Mouse (Mus musculus): Measurements from ENCODE around the gene Kcnj16. TPM values are rescaled to one million over a fixed set of nuclear protein-coding genes. Genes with fewer than 3 reads are reported as not detected.

The Kcnj16 gene
- total and polyA plus RNA-seq, 3 experiments = not detected

GRCm38 (mm10) chr11:110956665-110957064 is 11.2 kb upstream of the Kcnj16 start:
- Histone ChIP-seq H3K36me3 (ENCODE audit: control insufficient read depth in 1 of 2, insufficient read depth in 2 of 2, low read length in 2 of 2) (no peaks in the 10 kb centered on the region), H3K27me3 (ENCODE audit: control insufficient read depth in 1 of 2, insufficient read depth in 2 of 2, low read length in 2 of 2) (no peaks in the 10 kb centered on the region), H3K4me3 (ENCODE audit: control insufficient read depth in 1 of 2, insufficient read depth in 1 of 2, low read depth in 2 of 2, low read length in 2 of 2) (no peak overlapping the region), H3K9ac (ENCODE audit: control insufficient read depth, low read depth, low read length, poor library complexity, severe bottlenecking) (no peak overlapping the region), H3K9me3 (replicated peaks; ENCODE audit: insufficient read depth, low read length) (no peaks in the 10 kb centered on the region), H3K79me2 (ENCODE audit: control insufficient read depth, insufficient read depth, low read length, poor library complexity) (no peaks in the 10 kb centered on the region), H3K4me1 (ENCODE audit: control insufficient read depth in 1 of 2, insufficient read depth in 2 of 2, low read length in 2 of 2) (no peaks in the 10 kb centered on the region), H3K27ac (ENCODE audit: control insufficient read depth, low read depth, low read length) (no peak overlapping the region)
- DNase-seq (ENCODE audit: low read depth, low spot score) = no peak
- TF ChIP-seq SIN3A (IDR thresholded peaks at IDR 0.05; ENCODE audit: low read length) = no peak
- no peak for TF ChIP-seq POLR2A (IDR thresholded peaks at IDR 0.05; ENCODE audit: control insufficient read depth in 1 of 2, insufficient read depth in 1 of 2, low read depth in 1 of 2, low read length in 2 of 2, poor library complexity in 1 of 2)
- TF ChIP-seq CHD1 (IDR thresholded peaks at IDR 0.05; ENCODE audit: low read depth, low read length) = no peak
- no peak for TF ChIP-seq KAT2A (conservative IDR thresholded peaks at IDR 0.05; ENCODE audit: low read depth, low read length)
- no peak for TF ChIP-seq MYC (IDR thresholded peaks at IDR 0.05; ENCODE audit: low read depth, low read length)
- TF ChIP-seq POLR2AphosphoS2 (IDR thresholded peaks at IDR 0.05; ENCODE audit: low read length) = no peak

- no peaks in the 10 kb centered on the region for H3K79me2 ChIP-seq (ENCODE audit: control insufficient read depth, insufficient read depth, low read length, poor library complexity)
- H3K9me3 ChIP-seq (replicated peaks; ENCODE audit: insufficient read depth, low read length) = no peaks in the 10 kb centered on the region
- H3K27ac ChIP-seq (ENCODE audit: control insufficient read depth, low read depth, low read length) = no peak overlapping the region
- no peak for DNase-seq (ENCODE audit: low read depth, low spot score)
- no peaks in the 10 kb centered on the region for H3K36me3 ChIP-seq (ENCODE audit: control insufficient read depth in 1 of 2, insufficient read depth in 2 of 2, low read length in 2 of 2)
- H3K27me3 ChIP-seq (ENCODE audit: control insufficient read depth in 1 of 2, insufficient read depth in 2 of 2, low read length in 2 of 2) = no peaks in the 10 kb centered on the region
- H3K4me3 ChIP-seq (ENCODE audit: control insufficient read depth in 1 of 2, insufficient read depth in 1 of 2, low read depth in 2 of 2, low read length in 2 of 2) = no peak overlapping the region
- TF ChIP-seq SMC3 (IDR thresholded peaks at IDR 0.05; ENCODE audit: low read depth, low read length) = no peak
- no peak overlapping the region for H3K9ac ChIP-seq (ENCODE audit: control insufficient read depth, low read depth, low read length, poor library complexity, severe bottlenecking)
- no peaks in the 10 kb centered on the region for H3K4me1 ChIP-seq (ENCODE audit: control insufficient read depth in 1 of 2, insufficient read depth in 2 of 2, low read length in 2 of 2)
These were observed 6.2 kb upstream of the Kcnj16 start for GRCm38 (mm10) chr11:110961592-110962021.

- no peak overlapping the region for H3K27ac ChIP-seq (ENCODE audit: control insufficient read depth, low read depth, low read length)
- no peaks in the 10 kb centered on the region for H3K79me2 ChIP-seq (ENCODE audit: control insufficient read depth, insufficient read depth, low read length, poor library complexity)
- TF ChIP-seq GATA1 (IDR thresholded peaks at IDR 0.05; ENCODE audit: low read depth, low read length) (no peak), USF2 (IDR thresholded peaks at IDR 0.05; ENCODE audit: borderline replicate concordance in 1 of 2, insufficient read depth in 1 of 2, low read depth in 1 of 2, low read length in 2 of 2) (no peak)
- no peak for DNase-seq (ENCODE audit: low read depth, low spot score)
- H3K4me1 ChIP-seq (ENCODE audit: control insufficient read depth in 1 of 2, insufficient read depth in 2 of 2, low read length in 2 of 2) = no peaks in the 10 kb centered on the region
- H3K4me3 ChIP-seq (ENCODE audit: control insufficient read depth in 1 of 2, insufficient read depth in 1 of 2, low read depth in 2 of 2, low read length in 2 of 2) = no peak overlapping the region
- no peak overlapping the region for H3K9ac ChIP-seq (ENCODE audit: control insufficient read depth, low read depth, low read length, poor library complexity, severe bottlenecking)
- H3K36me3 ChIP-seq (ENCODE audit: control insufficient read depth in 1 of 2, insufficient read depth in 2 of 2, low read length in 2 of 2) = no peaks in the 10 kb centered on the region
- no peaks in the 10 kb centered on the region for H3K9me3 ChIP-seq (replicated peaks; ENCODE audit: insufficient read depth, low read length)
- H3K27me3 ChIP-seq (ENCODE audit: control insufficient read depth in 1 of 2, insufficient read depth in 2 of 2, low read length in 2 of 2) = no peaks in the 10 kb centered on the region
These were observed 643 bp upstream of the Kcnj16 start for GRCm38 (mm10) chr11:110967019-110967761.
